Mouse (Mus musculus): ENCODE data around the gene Epm2aip1. TPM values are rescaled to one million over a fixed set of nuclear protein-coding genes. Genes with fewer than 3 reads are reported as not detected.

Gene Epm2aip1
- 41.1 and 42.6 TPM in 2 replicates for polyA plus RNA-seq (2012; rRNA removed)

GRCm38 (mm10) chr9:111271434-111272160 is at the start of gene Epm2aip1, which contains the start of gene Mlh1:
Gene Epm2aip1 (plus strand): TSS chr9:111271929.
Gene Mlh1 (minus strand): TSS chr9:111271791.
- Histone ChIP-seq H3K4me1 (ENCODE audit: control insufficient read depth, insufficient read depth, low read length) (peaks cover 6% of the 10 kb centered on the region), H3K4me3 (ENCODE audit: insufficient read depth, low read length) (peak within 1 kb of the TSS; percentile 76), H3K27ac (ENCODE audit: insufficient read depth, low read length) (peak within 1 kb of the TSS; percentile 72)
- peak; percentile 94 for TF ChIP-seq POLR2A (IDR thresholded peaks at IDR 0.05; ENCODE audit: extremely low read depth, insufficient read depth, low read length)
- TF ChIP-seq CTCF (IDR thresholded peaks at IDR 0.05; ENCODE audit: extremely low read depth, insufficient read depth, low read length) = no peak

DNA sequence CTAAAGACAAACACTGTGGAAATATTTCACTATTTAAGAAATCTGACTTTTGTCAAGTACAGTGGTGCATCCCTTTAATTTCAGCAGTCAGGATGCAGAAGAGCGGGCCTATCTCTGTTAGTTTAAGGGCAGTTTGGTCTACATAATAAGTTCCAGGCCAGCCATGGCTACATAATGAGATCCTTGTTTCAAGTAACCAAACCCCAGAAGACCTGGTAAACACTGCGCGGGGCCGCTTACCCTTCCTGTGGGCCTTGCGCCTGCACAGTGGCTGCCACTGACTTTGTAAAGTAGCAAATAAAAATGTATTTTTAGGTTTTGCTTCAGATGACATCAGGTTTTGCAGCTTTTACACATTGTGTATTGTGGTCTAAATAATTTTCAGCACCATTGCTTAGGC is 48.3 kb upstream of the Epm2aip1 start:
- TF ChIP-seq POLR2A (IDR thresholded peaks at IDR 0.05; ENCODE audit: extremely low read depth, insufficient read depth, low read length) (no peak), CTCF (IDR thresholded peaks at IDR 0.05; ENCODE audit: extremely low read depth, insufficient read depth, low read length) (no peak)
- Histone ChIP-seq H3K4me1 (ENCODE audit: control insufficient read depth, insufficient read depth, low read length) (no peaks in the 10 kb centered on the region), H3K27ac (ENCODE audit: insufficient read depth, low read length) (no peak overlapping the region), H3K4me3 (ENCODE audit: insufficient read depth, low read length) (no peak overlapping the region)

DNA sequence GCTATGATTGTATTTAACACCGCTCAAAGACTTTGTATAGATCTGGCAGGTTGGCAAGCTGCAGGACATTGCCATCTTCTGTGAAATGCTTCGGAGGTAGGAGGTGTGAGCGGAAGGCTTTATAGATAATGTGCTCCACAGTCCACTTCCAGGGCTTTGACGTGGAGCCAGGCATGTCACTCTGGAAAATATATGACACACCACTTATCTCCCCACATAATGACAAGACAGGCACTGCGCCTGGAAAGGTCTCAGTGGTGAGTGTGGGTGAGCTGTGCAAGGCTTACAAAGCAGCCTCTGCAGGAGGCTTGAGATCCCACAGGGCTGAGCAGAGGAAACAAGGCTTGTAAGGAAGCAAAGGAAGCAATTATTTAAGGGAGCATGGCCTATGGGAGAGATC is 43.3 kb upstream of the Epm2aip1 start:
- Histone ChIP-seq H3K4me3 (ENCODE audit: insufficient read depth, low read length) (no peak overlapping the region), H3K4me1 (ENCODE audit: control insufficient read depth, insufficient read depth, low read length) (no peaks in the 10 kb centered on the region), H3K27ac (ENCODE audit: insufficient read depth, low read length) (no peak overlapping the region)
- TF ChIP-seq POLR2A (IDR thresholded peaks at IDR 0.05; ENCODE audit: extremely low read depth, insufficient read depth, low read length) = no peak
- no peak for TF ChIP-seq CTCF (IDR thresholded peaks at IDR 0.05; ENCODE audit: extremely low read depth, insufficient read depth, low read length)

GRCm38 (mm10) chr9:111234701-111235100 is 37.0 kb upstream of the Epm2aip1 start:
- Histone ChIP-seq H3K4me1 (ENCODE audit: control insufficient read depth, insufficient read depth, low read length) (no peaks in the 10 kb centered on the region), H3K27ac (ENCODE audit: insufficient read depth, low read length) (no peak overlapping the region), H3K4me3 (ENCODE audit: insufficient read depth, low read length) (no peak overlapping the region)
- TF ChIP-seq CTCF (IDR thresholded peaks at IDR 0.05; ENCODE audit: extremely low read depth, insufficient read depth, low read length) (no peak), POLR2A (IDR thresholded peaks at IDR 0.05; ENCODE audit: extremely low read depth, insufficient read depth, low read length) (no peak)

GRCm38 (mm10) chr9:111237726-111238125 is 34.0 kb upstream of the Epm2aip1 start:
- no peak for TF ChIP-seq CTCF (IDR thresholded peaks at IDR 0.05; ENCODE audit: extremely low read depth, insufficient read depth, low read length)
- no peak for TF ChIP-seq POLR2A (IDR thresholded peaks at IDR 0.05; ENCODE audit: extremely low read depth, insufficient read depth, low read length)
- Histone ChIP-seq H3K4me1 (ENCODE audit: control insufficient read depth, insufficient read depth, low read length) (no peaks in the 10 kb centered on the region), H3K4me3 (ENCODE audit: insufficient read depth, low read length) (no peak overlapping the region), H3K27ac (ENCODE audit: insufficient read depth, low read length) (no peak overlapping the region)

DNA sequence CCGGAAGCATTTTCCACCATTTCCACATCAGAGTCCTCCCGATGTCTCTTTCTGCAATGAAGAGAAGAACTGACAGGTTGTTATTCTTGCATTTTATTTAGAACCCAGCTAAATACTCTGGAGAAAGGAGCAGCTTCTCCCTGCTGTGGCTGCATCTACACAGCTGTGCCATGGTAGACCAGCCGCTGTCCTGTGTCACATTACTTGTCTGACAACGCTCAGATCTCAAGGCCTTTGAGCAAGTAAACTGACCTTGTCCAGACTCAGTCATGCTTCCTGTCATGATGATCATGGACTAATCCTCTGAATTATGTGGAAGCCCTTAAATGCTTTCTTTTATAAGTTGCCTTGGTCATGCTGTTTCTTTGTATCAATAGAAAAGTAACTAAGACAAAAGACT is 31.9 kb upstream of the Epm2aip1 start:
- H3K4me3 ChIP-seq (ENCODE audit: insufficient read depth, low read length) = no peak overlapping the region
- H3K27ac ChIP-seq (ENCODE audit: insufficient read depth, low read length) = no peak overlapping the region
- TF ChIP-seq CTCF (IDR thresholded peaks at IDR 0.05; ENCODE audit: extremely low read depth, insufficient read depth, low read length) (no peak), POLR2A (IDR thresholded peaks at IDR 0.05; ENCODE audit: extremely low read depth, insufficient read depth, low read length) (no peak)
- H3K4me1 ChIP-seq (ENCODE audit: control insufficient read depth, insufficient read depth, low read length) = peaks cover 3% of the 10 kb centered on the region; the same call in 1 of the 2 replicates

DNA sequence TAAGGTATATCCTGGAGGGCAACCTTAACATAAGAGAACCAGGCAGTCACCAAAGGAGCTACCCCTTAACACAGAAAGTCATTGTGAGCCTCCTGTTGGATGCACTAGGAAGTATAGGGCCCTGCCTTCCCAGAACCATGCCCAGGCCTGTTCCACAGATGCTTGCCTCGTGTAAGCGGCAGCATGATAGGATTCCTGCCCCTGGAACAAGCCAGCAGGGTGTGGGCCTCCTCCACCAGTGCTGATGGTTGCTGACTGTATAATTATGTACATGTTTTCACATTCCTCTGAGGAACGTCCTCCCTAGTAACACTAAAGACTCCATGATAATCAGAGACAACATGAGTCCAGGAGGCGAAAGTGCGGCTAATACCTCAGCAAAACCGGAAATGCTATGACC is 28.3 kb upstream of the Epm2aip1 start:
- Histone ChIP-seq H3K4me1 (ENCODE audit: control insufficient read depth, insufficient read depth, low read length) (peaks cover 4% of the 10 kb centered on the region), H3K27ac (ENCODE audit: insufficient read depth, low read length) (no peak overlapping the region), H3K4me3 (ENCODE audit: insufficient read depth, low read length) (no peak overlapping the region)
- TF ChIP-seq CTCF (IDR thresholded peaks at IDR 0.05; ENCODE audit: extremely low read depth, insufficient read depth, low read length) (no peak), POLR2A (IDR thresholded peaks at IDR 0.05; ENCODE audit: extremely low read depth, insufficient read depth, low read length) (no peak)

DNA sequence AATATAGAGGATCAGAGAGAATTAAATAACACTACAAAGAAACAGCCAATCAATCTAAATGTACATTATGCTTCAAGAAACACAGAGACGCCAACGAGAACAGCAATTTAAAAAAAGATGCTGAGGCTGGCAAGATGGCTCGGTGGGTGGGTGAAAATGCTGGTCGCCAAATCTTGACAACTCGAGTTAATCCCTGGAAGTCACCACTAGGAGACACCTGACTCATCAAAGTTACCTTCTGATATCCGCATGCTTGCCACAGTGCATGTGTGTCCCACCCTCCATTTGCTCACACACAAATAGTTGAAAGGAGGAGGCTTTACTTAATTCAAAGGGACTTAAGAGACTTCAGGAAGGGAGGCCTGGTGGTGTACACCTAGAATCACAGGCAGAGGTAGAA is 26.2 kb upstream of the Epm2aip1 start:
- 0 out of 2 replicates have a peak, but pooled peaks have one; percentile 4 for TF ChIP-seq CTCF (IDR thresholded peaks at IDR 0.05; ENCODE audit: extremely low read depth, insufficient read depth, low read length)
- no peak for TF ChIP-seq POLR2A (IDR thresholded peaks at IDR 0.05; ENCODE audit: extremely low read depth, insufficient read depth, low read length)
- no peak overlapping the region for H3K27ac ChIP-seq (ENCODE audit: insufficient read depth, low read length)

DNA sequence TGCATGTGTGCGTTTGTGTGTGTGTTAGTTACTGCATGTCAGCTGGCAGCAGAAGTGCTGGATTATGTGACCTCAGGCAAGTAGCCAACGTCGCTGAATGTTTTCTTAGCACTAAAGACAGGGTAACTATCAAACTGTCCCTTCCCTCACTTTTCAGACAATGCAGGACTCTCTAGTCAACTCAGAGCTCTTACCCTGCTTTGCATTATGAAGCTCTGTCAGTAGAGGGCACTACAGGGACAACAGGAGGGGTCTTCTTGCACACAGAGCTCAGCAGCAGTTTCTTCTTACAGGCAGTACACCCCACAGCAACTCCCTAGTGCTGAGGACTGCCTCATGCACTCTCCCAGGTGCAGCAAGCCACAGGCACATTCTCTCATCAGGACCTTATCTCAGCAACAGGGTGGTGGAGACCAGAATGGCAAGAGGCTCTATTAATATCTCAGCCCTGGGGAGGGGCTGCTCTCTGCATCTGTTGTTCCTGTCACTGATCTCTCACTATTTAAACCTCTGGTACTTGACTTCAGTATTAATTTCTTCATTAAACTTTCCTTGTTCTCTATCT is 24.0 kb upstream of the Epm2aip1 start:
- Histone ChIP-seq H3K4me1 (ENCODE audit: control insufficient read depth, insufficient read depth, low read length) (peaks cover 4% of the 10 kb centered on the region), H3K4me3 (ENCODE audit: insufficient read depth, low read length) (no peak overlapping the region), H3K27ac (ENCODE audit: insufficient read depth, low read length) (no peak overlapping the region)
- TF ChIP-seq CTCF (IDR thresholded peaks at IDR 0.05; ENCODE audit: extremely low read depth, insufficient read depth, low read length) (peak; percentile 50), POLR2A (IDR thresholded peaks at IDR 0.05; ENCODE audit: extremely low read depth, insufficient read depth, low read length) (no peak)

More for the DNA sequence above, 26.2 kb upstream of the Epm2aip1 start:
- H3K4me1 ChIP-seq (ENCODE audit: control insufficient read depth, insufficient read depth, low read length) = peaks cover 4% of the 10 kb centered on the region
- H3K4me3 ChIP-seq (ENCODE audit: insufficient read depth, low read length) = no peak overlapping the region

Data from cortical plate, adult 2 months (tissue).